Mouse (Mus musculus) midbrain, embryonic 14.5 days (tissue): ENCODE measurements around the gene Thap3. TPM values are rescaled to one million over a fixed set of nuclear protein-coding genes. Genes with fewer than 3 reads are reported as not detected.

Experiments
- ATAC-seq: fragments of 200-750 bp; cut with Nextera tagmentation; 2 replicates; pipeline ENCODE4 v1.8.0; 2017; ENCODE audit warnings: moderate number of reproducible peaks, moderate library complexity; ENCODE audit not compliant: low FRiP score, low TSS enrichment
- DNase-seq: peaks from one replicate; pipeline ENCODE4 v3.0.0-alpha.2; 2015
- H3K27ac ChIP-seq: fragments of 300-500 bp; sonication (generic); replicated peaks from 2 replicates; pipeline ENCODE4 v1.5.1; 2014; ENCODE audit warnings: mild to moderate bottlenecking, low read depth, low read length, moderate library complexity
- H3K27me3 ChIP-seq: fragments of 300-500 bp; sonication (generic); 2 replicates; pipeline ENCODE4 v1.6.1; 2014; ENCODE audit warnings: low read length, control low read depth, mixed read lengths; ENCODE audit not compliant: control insufficient read depth, insufficient read depth
- H3K36me3 ChIP-seq: fragments of 300-500 bp; sonication (generic); 2 replicates; pipeline ENCODE4 v1.6.1; 2014; ENCODE audit warnings: low read length, control low read depth; ENCODE audit not compliant: control insufficient read depth, insufficient read depth
- H3K4me1 ChIP-seq: fragments of 300-500 bp; sonication (generic); 2 replicates; pipeline ENCODE4 v1.6.1; 2014; ENCODE audit warnings: mild to moderate bottlenecking, antibody characterized with exemption, low read length, control low read depth; ENCODE audit not compliant: control insufficient read depth, insufficient read depth
- H3K4me2 ChIP-seq: fragments of 300-500 bp; sonication (generic); 2 replicates; pipeline ENCODE4 v1.6.1; 2014; ENCODE audit warnings: mild to moderate bottlenecking, low read length, moderate library complexity
- H3K4me3 ChIP-seq: fragments of 300-500 bp; sonication (generic); replicated peaks from 2 replicates; pipeline ENCODE4 v1.5.1; 2014; ENCODE audit warnings: low read depth, low read length
- H3K9ac ChIP-seq: fragments of 300-500 bp; sonication (generic); replicated peaks from 2 replicates; pipeline ENCODE4 v1.6.1; 2014; ENCODE audit warnings: mild to moderate bottlenecking, low read length, moderate library complexity
- H3K9me3 ChIP-seq: fragments of 300-500 bp; sonication (generic); 2 replicates; pipeline ENCODE4 v1.6.1; 2016; ENCODE audit warnings: low read length, control low read depth, mixed read lengths; ENCODE audit not compliant: control insufficient read depth
- WGBS: fragments of 180-500 bp; shearing (Covaris S2); extraction: QIAGEN DNeasy Blood & Tissue Kit; methylation state at CpG from one replicate; pipeline ENCODE4 v1.1.7; 2014; 5-methylcytosine and 5-hydroxymethylcytosine counted together
- polyA plus RNA-seq: library from polyadenylated mRNA; unstranded; fragments of >200 nt; fragmentation: Nextera tagmentation; extraction: Ambion mirVana; gene quantifications from 2 replicates; pipeline ENCODE4 v1.2.1, GENCODE M21; 2014

Gene Thap3
- polyA plus RNA-seq, 1 experiment from 2014 or later = 23.1 TPM

GRCm38 (mm10) chr4:151938089-151938488, 50.7 kb downstream of the Thap3 start:
- WGBS = 96% methylated on average over 3 of the region's 3 CpGs
- Histone ChIP-seq H3K4me2 (no peak overlapping the region), H3K4me1 (peaks cover 9% of the 10 kb centered on the region), H3K27me3 (no peaks in the 10 kb centered on the region), H3K9ac (no peak overlapping the region), H3K9me3 (no peaks in the 10 kb centered on the region), H3K27ac (no peak overlapping the region), H3K36me3 (no peaks in the 10 kb centered on the region), H3K4me3 (no peak overlapping the region)
- ATAC-seq (no peak), DNase-seq (no peak)

DNA sequence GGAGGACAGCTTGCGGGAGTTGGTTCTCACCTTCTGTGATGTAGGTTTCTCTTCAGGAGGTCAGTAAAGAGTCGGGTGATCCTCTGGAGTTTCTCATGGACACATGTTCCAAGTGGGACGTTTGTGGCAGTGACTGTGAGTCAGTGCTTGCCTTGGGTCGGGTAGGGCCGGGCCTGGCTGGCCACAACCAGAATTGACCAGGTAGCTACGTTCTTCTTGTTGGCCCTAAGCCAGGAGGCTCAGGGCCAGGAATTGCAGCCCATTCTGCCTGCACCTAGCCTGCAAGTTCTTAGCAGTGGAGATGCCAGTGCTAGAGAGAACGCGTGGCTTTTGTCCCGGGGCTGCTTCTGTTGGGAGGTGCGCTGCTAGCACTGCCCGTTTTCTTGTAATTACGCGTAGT, 51.4 kb downstream of the Thap3 start:
- 95% methylated on average over 13 of the region's 13 CpGs for WGBS
- H3K9me3 ChIP-seq = no peaks in the 10 kb centered on the region
- no peaks in the 10 kb centered on the region for H3K36me3 ChIP-seq
- H3K9ac ChIP-seq = no peak overlapping the region
- H3K4me3 ChIP-seq = no peak overlapping the region
- H3K27me3 ChIP-seq = no peaks in the 10 kb centered on the region
- ATAC-seq = no peak
- H3K4me1 ChIP-seq = peaks cover 9% of the 10 kb centered on the region
- H3K4me2 ChIP-seq = no peak overlapping the region
- no peak overlapping the region for H3K27ac ChIP-seq
- no peak for DNase-seq

DNA sequence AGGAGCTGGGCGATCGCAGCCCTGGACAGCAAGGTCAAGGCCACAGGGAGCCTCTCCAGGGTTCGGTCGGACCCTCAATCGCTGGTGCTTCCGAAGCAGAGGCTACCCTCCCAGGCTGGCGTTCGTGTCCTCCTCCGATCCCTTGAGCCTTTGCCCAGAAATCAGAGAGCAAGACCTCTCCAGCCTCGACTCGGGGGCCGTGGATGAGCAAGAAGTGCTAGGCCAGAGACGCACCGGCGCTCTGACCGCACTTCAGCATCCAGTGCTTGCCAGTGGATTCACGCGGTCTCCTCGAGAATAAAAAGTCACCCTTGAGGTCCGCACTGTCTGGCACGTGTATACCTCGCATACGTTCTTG, 54.6 kb downstream of the Thap3 start:
- ATAC-seq (no peak), DNase-seq (peak; percentile 4)
- peak overlapping the region; percentile 98 for H3K4me2 ChIP-seq
- WGBS = 2% methylated on average over 23 of the region's 23 CpGs
- H3K27ac ChIP-seq = no peak overlapping the region
- peak overlapping the region; percentile 86 for H3K9ac ChIP-seq
- no peaks in the 10 kb centered on the region for H3K36me3 ChIP-seq
- peaks cover 9% of the 10 kb centered on the region for H3K4me1 ChIP-seq
- no peaks in the 10 kb centered on the region for H3K27me3 ChIP-seq
- H3K4me3 ChIP-seq = peak overlapping the region; percentile 96
- H3K9me3 ChIP-seq = no peaks in the 10 kb centered on the region

DNA sequence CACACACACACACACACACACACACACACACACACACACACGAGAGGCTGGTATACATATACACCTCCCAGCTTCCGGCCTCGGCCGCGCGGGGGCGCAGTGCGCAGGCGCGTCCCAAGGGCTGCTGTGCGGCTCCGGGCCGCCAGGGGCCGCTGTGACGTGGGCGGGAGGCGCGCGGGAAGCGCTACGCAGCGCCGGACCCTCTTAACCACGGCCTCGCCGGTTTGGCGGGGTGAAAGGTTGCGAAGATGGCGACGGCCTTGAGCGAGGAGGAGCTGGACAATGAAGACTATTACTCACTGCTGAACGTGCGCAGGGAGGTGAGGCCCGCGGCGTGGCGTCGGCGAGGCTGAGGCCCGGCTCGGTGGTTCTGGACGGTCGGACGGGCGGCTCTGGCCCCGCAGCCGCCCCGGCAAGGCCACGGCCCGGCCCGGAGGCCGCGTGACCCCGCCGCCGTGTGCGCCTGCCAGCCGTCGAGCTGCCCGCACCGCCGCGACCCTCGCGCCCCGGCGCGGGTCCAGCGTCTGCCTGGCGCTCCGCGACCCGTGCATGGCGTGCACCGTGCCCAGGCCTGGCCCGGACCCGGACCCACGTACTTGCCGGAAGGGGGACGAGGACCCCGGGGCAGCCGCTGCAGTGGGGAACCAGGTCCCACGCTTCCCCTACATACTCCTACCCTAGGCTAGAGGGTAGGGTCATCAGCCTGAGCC, 55.1 kb downstream of the Thap3 start, which contains the start of gene Dnajc11:
Gene Dnajc11, plus strand, starts transcription at position 187 of the 710 bp plus-strand sequence.
- WGBS = under 1% methylated on average over 81 of the region's 83 CpGs
- peak; percentile 88 for ATAC-seq

More for the DNA sequence above, 55.1 kb downstream of the Thap3 start, which contains the start of gene Dnajc11:
- Histone ChIP-seq H3K4me2 (peak within 1 kb of the TSS; percentile 98), H3K36me3 (no peaks in the 10 kb centered on the region), H3K9me3 (no peaks in the 10 kb centered on the region), H3K27me3 (no peaks in the 10 kb centered on the region), H3K27ac (peak within 1 kb of the TSS; percentile 55), H3K4me1 (peaks cover 9% of the 10 kb centered on the region), H3K4me3 (peak within 1 kb of the TSS; percentile 96), H3K9ac (peak within 1 kb of the TSS; percentile 86)
- DNase-seq = peak; percentile 94

Other genes with a start within 250 kb of the Thap3 start
- gene Camta1, start 127.1 kb downstream of the Thap3 start, polyA plus RNA-seq = 157 and 164 TPM in 2 replicates
- gene Dnajc11, start 55.3 kb downstream of the Thap3 start, polyA plus RNA-seq = 69.2 and 75.2 TPM in 2 replicates
- gene Phf13, start 7.3 kb upstream of the Thap3 start, polyA plus RNA-seq = 16.9 and 19.0 TPM in 2 replicates
- 1.5 and 1.6 TPM in 2 replicates for gene Klhl21, start 19.8 kb upstream of the Thap3 start, polyA plus RNA-seq
- 19.7 and 21.8 TPM in 2 replicates for gene Zbtb48, start 38.7 kb upstream of the Thap3 start, polyA plus RNA-seq
- 1.2 and 1.3 TPM in 2 replicates for gene Tas1r1, start 49.6 kb upstream of the Thap3 start, polyA plus RNA-seq
- gene Nol9, start 50.3 kb upstream of the Thap3 start, polyA plus RNA-seq = 21.1 and 25.8 TPM in 2 replicates
- gene Plekhg5, start 83.5 kb upstream of the Thap3 start, polyA plus RNA-seq = 7.0 and 8.0 TPM in 2 replicates
- 0.54 and 1.2 TPM in 2 replicates for gene Tnfrsf25, start 126.9 kb upstream of the Thap3 start, polyA plus RNA-seq
- not detected in 2 replicates for gene Espn, start 163.4 kb upstream of the Thap3 start, polyA plus RNA-seq
- gene Hes2, start 169.9 kb upstream of the Thap3 start, polyA plus RNA-seq = not detected in 2 replicates
- gene Acot7, start 189.1 kb upstream of the Thap3 start, polyA plus RNA-seq = 276 and 368 TPM in 2 replicates